Mouse (Mus musculus) forebrain, postnatal 0 days (tissue): ENCODE data around the gene Fos. TPM values are rescaled to one million over a fixed set of nuclear protein-coding genes. Genes with fewer than 3 reads are reported as not detected.

Source experiments
- ATAC-seq: fragments of 200-750 bp; cut with Nextera tagmentation; 2 replicates; pipeline ENCODE4 v1.8.0; 2017; ENCODE audit warnings: mild to moderate bottlenecking, moderate library complexity
- DNase-seq: peaks from one replicate; pipeline ENCODE4 v3.0.0-alpha.2; 2015
- H3K27ac ChIP-seq: fragments of 300-500 bp; sonication (generic); 2 replicates; pipeline ENCODE4 v1.5.1; 2014; ENCODE audit warnings: low read depth, mild to moderate bottlenecking, antibody characterized with exemption, low read length, moderate library complexity, mixed read lengths
- H3K27me3 ChIP-seq: fragments of 300-500 bp; sonication (generic); 2 replicates; pipeline ENCODE4 v1.6.1; 2014; ENCODE audit warnings: mild to moderate bottlenecking, low read length, mixed read lengths; ENCODE audit not compliant: insufficient read depth
- H3K36me3 ChIP-seq: fragments of 300-500 bp; sonication (generic); 2 replicates; pipeline ENCODE4 v1.6.1; 2014; ENCODE audit warnings: mild to moderate bottlenecking, moderate library complexity; ENCODE audit not compliant: insufficient read depth
- H3K4me1 ChIP-seq: fragments of 300-500 bp; sonication (generic); 2 replicates; pipeline ENCODE4 v1.6.1; 2014; ENCODE audit warnings: antibody characterized with exemption; ENCODE audit not compliant: insufficient read depth
- H3K4me2 ChIP-seq: fragments of 300-500 bp; sonication (generic); 2 replicates; pipeline ENCODE4 v1.6.1; 2014; ENCODE audit warnings: low read depth, mild to moderate bottlenecking, moderate library complexity
- H3K4me3 ChIP-seq: fragments of 300-500 bp; sonication (generic); 2 replicates; pipeline ENCODE4 v1.5.1; 2014; ENCODE audit warnings: low read depth, low read length, mixed read lengths
- H3K9ac ChIP-seq: fragments of 300-500 bp; sonication (generic); 2 replicates; pipeline ENCODE4 v1.6.1; 2014; ENCODE audit warnings: mild to moderate bottlenecking
- H3K9me3 ChIP-seq: fragments of 300-500 bp; sonication (generic); 2 replicates; pipeline ENCODE4 v1.6.1; 2016; ENCODE audit warnings: low read length
- CTCF ChIP-seq: sonication (generic); IDR thresholded peaks from 2 replicates; pipeline ENCODE4 v1.5.1; 2016; ENCODE audit warnings: antibody characterized with exemption, control low read depth, low read depth
- WGBS: fragments of 180-500 bp; shearing (Covaris S2); extraction: QIAGEN DNeasy Blood & Tissue Kit; methylation state at CpG from one replicate; pipeline ENCODE4 v1.1.7; 2014; 5-methylcytosine and 5-hydroxymethylcytosine counted together
- polyA plus RNA-seq: library from polyadenylated mRNA; unstranded; fragments of >200 nt; fragmentation: Nextera tagmentation; extraction: Ambion mirVana; gene quantifications from 2 replicates; pipeline ENCODE4 v1.2.1, GENCODE M21; 2015
- total RNA-seq: library from RNA; depleted of rRNA; stranded (reverse); fragments of >200 nt; gene quantifications from 2 replicates; pipeline ENCODE4 v1.2.3, GENCODE M21; 2014

The Fos gene
- total and polyA plus RNA-seq, 2 experiments from 2014 or later, result 9.3 to 18.0 TPM

DNA sequence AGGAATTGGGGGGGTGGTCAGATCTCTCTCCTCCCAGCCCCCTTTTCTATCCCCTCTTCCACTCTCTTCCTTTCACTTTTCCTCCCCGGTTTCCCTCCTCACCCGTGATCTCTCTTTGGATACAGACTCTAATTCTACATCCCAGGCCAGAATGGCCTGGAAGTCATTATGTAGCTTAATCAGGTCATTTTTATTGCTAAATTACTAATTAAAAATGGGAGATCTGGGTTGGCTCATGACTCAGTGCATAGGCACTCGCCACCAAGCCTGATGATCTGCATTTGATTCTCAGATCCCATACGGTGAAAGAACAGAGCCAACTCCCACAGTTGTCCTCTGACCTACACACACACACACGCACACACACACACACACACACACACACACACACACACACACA lies 39.2 kb upstream of the Fos start:
- Histone ChIP-seq H3K9ac (no peak overlapping the region), H3K27ac (no peak overlapping the region), H3K4me2 (no peak overlapping the region), H3K36me3 (no peaks in the 10 kb centered on the region), H3K4me1 (peaks cover 18% of the 10 kb centered on the region), H3K4me3 (no peak overlapping the region), H3K9me3 (no peaks in the 10 kb centered on the region), H3K27me3 (no peaks in the 10 kb centered on the region)
- ATAC-seq, result no peak
- WGBS, result 50% methylated on average over 5 of the region's 5 CpGs
- no peak for TF ChIP-seq CTCF
- DNase-seq, result no peak

DNA sequence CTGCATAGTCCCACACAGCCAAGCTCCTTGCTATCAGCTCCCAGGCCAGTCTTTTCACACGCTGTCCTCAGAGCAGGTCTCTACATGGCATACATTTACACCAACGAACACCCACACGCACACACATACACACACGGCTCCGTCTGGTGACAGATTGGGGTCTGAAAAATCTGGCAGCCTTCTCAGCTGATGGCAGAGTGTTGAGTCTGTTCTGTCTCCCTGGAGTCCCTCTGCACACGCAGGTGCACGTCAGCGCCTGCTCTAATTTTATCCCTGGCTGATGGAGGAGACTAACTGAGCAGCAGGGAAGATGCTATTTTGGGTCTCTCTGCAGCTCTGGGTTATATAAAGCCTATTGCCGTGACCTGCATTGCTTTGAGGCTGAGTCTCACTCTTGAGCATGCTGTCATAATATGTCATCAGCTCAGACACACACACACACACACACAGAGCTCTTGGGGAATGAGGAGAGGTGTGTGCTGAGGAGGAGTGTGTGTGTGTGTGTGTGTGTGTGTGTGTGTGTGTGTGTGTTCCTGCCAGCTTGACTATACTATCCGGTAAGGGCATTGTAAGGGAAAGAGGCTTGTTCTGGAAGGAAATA lies 37.6 kb upstream of the Fos start:
- TF ChIP-seq CTCF, result no peak
- H3K27me3 ChIP-seq, result no peaks in the 10 kb centered on the region
- no peak overlapping the region for H3K4me3 ChIP-seq
- 0 out of 2 replicates have a peak overlapping the region, but pooled peaks have one; percentile 18 for H3K9ac ChIP-seq
- no peaks in the 10 kb centered on the region for H3K9me3 ChIP-seq
- 17% methylated on average over 10 of the region's 10 CpGs for WGBS
- peaks cover 18% of the 10 kb centered on the region for H3K4me1 ChIP-seq
- DNase-seq (peak; percentile 92), ATAC-seq (peak; percentile 95)
- peak overlapping the region; percentile 31 for H3K4me2 ChIP-seq
- no peaks in the 10 kb centered on the region for H3K36me3 ChIP-seq
- H3K27ac ChIP-seq, result peak overlapping the region; percentile 73

DNA sequence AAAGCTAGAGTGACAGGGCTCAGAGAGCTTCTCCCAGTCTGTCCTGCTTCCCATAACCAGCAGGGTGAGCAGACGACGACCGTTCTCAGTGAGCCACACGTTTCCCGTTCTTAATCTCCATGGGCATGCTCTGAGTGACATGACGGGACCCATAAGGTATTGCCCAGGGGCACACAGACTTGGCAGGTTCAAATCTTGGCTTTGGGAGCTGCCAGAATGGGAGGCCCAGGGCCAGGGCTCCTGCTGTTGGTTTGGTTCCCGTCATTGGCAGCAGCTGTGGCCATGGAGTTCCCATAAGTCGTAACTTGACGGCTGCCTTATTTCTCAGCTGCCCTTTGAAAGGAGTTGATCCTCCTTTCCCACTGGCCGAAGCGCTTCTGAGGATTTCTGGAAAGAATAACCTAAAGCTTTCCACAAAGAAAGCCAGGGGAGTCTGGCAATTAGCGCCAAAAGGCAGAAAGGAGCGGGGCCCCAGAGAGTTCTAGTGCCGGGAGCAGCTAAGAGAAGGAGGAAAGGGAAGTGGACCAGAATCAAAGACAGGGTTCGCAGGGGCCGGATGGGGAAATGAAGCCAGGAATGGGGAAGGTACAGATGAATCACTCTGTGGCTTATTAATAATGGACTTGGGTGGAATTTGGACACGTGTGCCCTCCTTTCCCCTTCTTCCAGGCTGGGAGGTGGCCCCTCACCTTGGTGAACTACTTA lies 36.4 kb upstream of the Fos start:
- no peaks in the 10 kb centered on the region for H3K9me3 ChIP-seq
- WGBS, result 11% methylated on average over 17 of the region's 17 CpGs
- H3K4me1 ChIP-seq, result peaks cover 18% of the 10 kb centered on the region
- H3K9ac ChIP-seq, result no peak overlapping the region
- no peaks in the 10 kb centered on the region for H3K36me3 ChIP-seq
- H3K4me2 ChIP-seq, result no peak overlapping the region
- peak; percentile 48 for ATAC-seq
- no peak overlapping the region for H3K4me3 ChIP-seq
- no peaks in the 10 kb centered on the region for H3K27me3 ChIP-seq
- peak overlapping the region; percentile 10 for H3K27ac ChIP-seq
- peak; percentile 75 for DNase-seq
- TF ChIP-seq CTCF, result peak; percentile 46

DNA sequence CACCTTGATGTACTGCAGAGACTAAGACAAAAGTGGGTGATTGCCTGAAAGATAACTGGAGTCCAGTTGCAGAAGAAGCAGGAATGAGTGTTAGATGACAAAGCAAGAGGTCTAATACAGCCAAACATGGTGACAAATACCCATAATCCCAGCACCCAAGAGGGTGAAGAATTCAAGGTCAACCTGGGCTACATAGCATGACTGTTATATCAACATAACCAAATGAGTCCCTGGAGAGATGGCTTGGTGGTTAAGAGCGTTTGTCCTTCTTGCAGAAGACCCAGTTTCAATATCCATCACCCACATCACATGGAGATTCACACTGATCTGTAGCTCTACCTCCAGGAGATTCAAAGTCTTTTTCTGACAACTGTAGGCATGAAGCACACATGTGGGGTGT lies 30.2 kb upstream of the Fos start:
- H3K27ac ChIP-seq, result no peak overlapping the region
- 97% methylated on average over 1 of the region's 1 CpGs for WGBS
- no peak overlapping the region for H3K9ac ChIP-seq
- no peaks in the 10 kb centered on the region for H3K27me3 ChIP-seq
- no peaks in the 10 kb centered on the region for H3K4me1 ChIP-seq
- no peak for ATAC-seq
- TF ChIP-seq CTCF, result no peak
- H3K36me3 ChIP-seq, result no peaks in the 10 kb centered on the region
- no peaks in the 10 kb centered on the region for H3K9me3 ChIP-seq
- no peak for DNase-seq
- H3K4me3 ChIP-seq, result no peak overlapping the region
- H3K4me2 ChIP-seq, result no peak overlapping the region

DNA sequence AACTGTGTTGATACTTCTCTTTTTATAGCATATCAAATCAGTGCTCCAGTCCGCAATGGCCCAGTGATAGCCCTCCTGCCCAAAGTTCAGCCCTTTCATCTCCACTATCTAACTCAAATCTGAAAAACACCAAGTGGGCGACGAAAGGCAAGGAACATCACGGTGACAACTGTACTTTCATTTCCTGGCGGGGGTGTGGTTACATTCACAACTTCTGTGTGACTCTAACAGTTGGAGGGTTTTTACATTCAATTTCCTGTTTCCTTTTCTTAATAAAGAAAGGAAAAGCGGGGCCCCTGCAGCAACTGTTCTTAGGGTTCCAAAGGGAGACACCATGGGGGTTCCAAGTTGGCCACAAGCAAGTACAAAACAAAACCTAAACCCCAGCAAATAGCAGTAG lies 29.0 kb upstream of the Fos start:
- no peak for ATAC-seq
- no peak overlapping the region for H3K4me2 ChIP-seq

DNA sequence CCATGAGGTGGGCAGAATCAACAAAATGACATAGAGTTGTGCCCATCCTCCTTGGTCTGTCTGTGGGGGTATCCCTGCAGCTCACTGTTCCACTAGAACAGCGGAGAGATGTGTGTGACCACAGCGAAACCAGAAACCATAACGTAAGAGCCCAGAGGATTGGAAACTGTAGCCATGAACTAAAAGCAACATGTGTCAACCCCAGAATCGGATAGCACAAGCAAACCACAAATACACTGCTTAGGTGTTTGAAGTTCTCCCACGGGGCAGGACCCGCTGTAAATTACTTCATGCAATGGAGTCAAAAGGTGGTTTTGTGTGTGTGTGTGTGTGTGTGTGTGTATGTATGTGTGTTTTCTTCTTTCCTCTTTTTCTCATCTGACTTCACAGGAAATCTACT lies 26.7 kb upstream of the Fos start:
- Histone ChIP-seq H3K4me3 (no peak overlapping the region), H3K9me3 (no peaks in the 10 kb centered on the region), H3K27me3 (no peaks in the 10 kb centered on the region), H3K4me2 (no peak overlapping the region), H3K4me1 (no peaks in the 10 kb centered on the region), H3K27ac (no peak overlapping the region), H3K36me3 (no peaks in the 10 kb centered on the region), H3K9ac (no peak overlapping the region)
- TF ChIP-seq CTCF, result no peak
- ATAC-seq (no peak), DNase-seq (no peak)
- WGBS, result 91% methylated on average over 6 of the region's 6 CpGs

More for the DNA sequence above, 29.0 kb upstream of the Fos start:
- no peak for TF ChIP-seq CTCF
- no peak overlapping the region for H3K27ac ChIP-seq
- H3K9me3 ChIP-seq, result no peaks in the 10 kb centered on the region
- no peak for DNase-seq
- H3K36me3 ChIP-seq, result no peaks in the 10 kb centered on the region
- H3K27me3 ChIP-seq, result no peaks in the 10 kb centered on the region
- H3K4me1 ChIP-seq, result no peaks in the 10 kb centered on the region
- WGBS, result 65% methylated on average over 6 of the region's 6 CpGs
- no peak overlapping the region for H3K4me3 ChIP-seq
- H3K9ac ChIP-seq, result no peak overlapping the region

DNA sequence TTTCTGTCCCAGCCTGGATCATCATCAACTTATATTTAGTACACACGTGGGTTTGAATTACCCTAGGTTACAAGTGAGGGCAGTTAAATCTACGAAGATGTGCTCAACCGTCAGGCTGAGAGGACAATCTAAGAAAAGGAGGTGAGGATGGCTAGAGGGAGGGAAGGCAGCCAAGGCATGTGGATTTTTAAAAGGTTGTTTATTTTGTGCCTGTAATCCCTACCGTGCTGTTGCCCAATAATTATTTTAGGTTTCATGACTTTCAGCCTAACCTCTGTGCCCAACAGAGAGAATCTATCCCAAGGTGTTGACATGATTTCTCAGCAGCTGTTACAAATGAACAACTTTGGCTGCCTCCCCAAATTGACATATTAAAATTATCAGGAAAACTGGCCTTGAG lies 26.2 kb upstream of the Fos start:
- no peaks in the 10 kb centered on the region for H3K4me1 ChIP-seq
- H3K9me3 ChIP-seq, result no peaks in the 10 kb centered on the region
- no peak overlapping the region for H3K4me3 ChIP-seq
- H3K4me2 ChIP-seq, result no peak overlapping the region
- H3K9ac ChIP-seq, result no peak overlapping the region
- DNase-seq (no peak), ATAC-seq (no peak)
- no peaks in the 10 kb centered on the region for H3K27me3 ChIP-seq
- H3K27ac ChIP-seq, result no peak overlapping the region
- TF ChIP-seq CTCF, result no peak
- H3K36me3 ChIP-seq, result no peaks in the 10 kb centered on the region
- 69% methylated on average over 4 of the region's 4 CpGs for WGBS
